Mouse (Mus musculus): ENCODE data around the gene Snx29.

- TF ChIP-seq EP300 (IDR thresholded peaks at IDR 0.05; ENCODE audit: insufficient read depth, low read depth, low read length) (no peak), CTCF (IDR thresholded peaks at IDR 0.05) (no peak), POLR2A (IDR thresholded peaks at IDR 0.05; ENCODE audit: insufficient read depth, low read depth, low read length) (no peak)
Measured at GRCm38 (mm10) chr16:11473474-11473873, 150.8 kb downstream of the Snx29 start.

Measured in heart, adult 2 months (tissue).